Mouse (Mus musculus) layer of hippocampus, adult 6 months (tissue): ENCODE results near the gene Cyp2c40. TPM values are rescaled to one million over a fixed set of nuclear protein-coding genes. Genes with fewer than 3 reads are reported as not detected.

Experiments used
- long read RNA-seq, 2 experiments: library from polyadenylated mRNA; unstranded; transcript quantifications; one replicate each; pipeline ENCODE4 v2.0.0; 2019 to 2020
- polyA plus RNA-seq: library from polyadenylated mRNA; unstranded; fragments of <200 nt; fragmentation: Nextera tagmentation; gene quantifications from 2 replicates; pipeline ENCODE4 v1.2.3, GENCODE M21; 2021

Gene Cyp2c40
- not detected in 2 replicates for polyA plus RNA-seq
- long read RNA-seq, experiment 1, result 0 reads
- long read RNA-seq, experiment 2, result 0 reads

GRCm38 (mm10) chr19:39812714-39813113, at the start of gene Cyp2c40:
TSS of gene Cyp2c40 (minus strand) at chr19:39812814.

GRCm38 (mm10) chr19:39740920-39741319, 71.7 kb downstream of the Cyp2c40 start, which contains the start of gene Cyp2c68:
TSS of gene Cyp2c68 (minus strand) at chr19:39741054.

Other genes with a start within 250 kb of the Cyp2c40 start
- gene Cyp2c67, start 163.8 kb downstream of the Cyp2c40 start, polyA plus RNA-seq, result not detected in 2 replicates
- gene Cyp2c68, start 71.8 kb downstream of the Cyp2c40 start, polyA plus RNA-seq, result not detected in 2 replicates
- gene Cyp2c69, start 74.0 kb upstream of the Cyp2c40 start, polyA plus RNA-seq, result not detected in 2 replicates
- gene Cyp2c37, start 179.6 kb upstream of the Cyp2c40 start, polyA plus RNA-seq, result not detected in 2 replicates